Comparison of ENCODE assay signal across 16 mouse cellular contexts in the genomic region with DNA sequence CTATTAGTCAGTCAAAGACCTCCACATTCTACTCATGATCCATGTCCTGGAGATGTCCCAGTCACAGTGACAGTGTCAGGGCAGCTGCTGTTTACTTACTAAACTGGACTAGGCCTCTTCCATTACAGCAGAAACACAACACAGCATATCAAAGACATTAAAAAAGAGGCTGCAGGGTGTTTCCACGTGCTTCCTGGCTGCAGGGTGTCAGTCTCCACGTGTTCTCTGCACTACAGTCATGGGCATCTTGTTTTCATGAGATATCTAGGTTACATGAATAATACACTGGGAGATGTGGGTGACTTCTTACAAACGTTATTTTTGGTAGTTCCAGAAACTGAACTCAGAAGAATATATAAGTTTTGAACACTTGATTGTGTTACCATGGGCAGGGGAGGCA.
"Had no signal": no experiment of that assay in that cellular context is flagged by ENCODE, and none has a peak within 500 bp of the region (broad histone marks: within the 10 kb centered on the region; RNA-seq: fewer than 3 reads in every experiment).

No protein-coding gene starts in this region.

- ATAC-seq: hindbrain, embryonic 16.5 days; inflammation-experienced regulatory T-cells, adult 6 months; intestine, embryonic 15.5 days; intestine, postnatal 0 days had no signal

- DNase-seq: gastrocnemius, adult 2 months; gastrocnemius, postnatal 10 days; gastrocnemius, postnatal 25 days; heart, postnatal 10 days; heart, postnatal 4 days; kidney, adult 18-20 months; kidney, adult 8-10 months; kidney, postnatal 10 days; kidney, postnatal 25 days; kidney, postnatal 4 days; liver; liver, embryonic 13.5 days had no signal
